Mouse (Mus musculus): ENCODE measurements at regions not wholly inside any gene's neighbourhood (a gene's known extent, or its start where the extent isn't known, plus 50 kb on each side); places are given as distances from the start of the nearest gene placed in this dataset.

- ATAC-seq (ENCODE audit: insufficient read depth) = no peak
- H3K4me3 ChIP-seq (ENCODE audit: insufficient read depth in 1 of 2, low read depth in 2 of 2, low read length in 2 of 2) = no peak overlapping the region
- 46% methylated on average over 3 of the region's 3 CpGs for WGBS (ENCODE audit: insufficient replicate concordance)
Measured at GRCm38 (mm10) chrX:167080821-167081220, 128.3 kb downstream of the Tmsb4x start.

GRCm38 (mm10) chrX:167069075-167069474, 140.0 kb downstream of the Tmsb4x start:
- no peak overlapping the region for H3K9ac ChIP-seq (replicated peaks)
- no peak overlapping the region for H3K4me2 ChIP-seq (ENCODE audit: low read depth)
- H3K36me3 ChIP-seq (replicated peaks; ENCODE audit: control insufficient read depth, insufficient read depth, low read depth) = no peaks in the 10 kb centered on the region
- H3K27me3 ChIP-seq (ENCODE audit: control insufficient read depth, insufficient read depth, low read length) = no peaks in the 10 kb centered on the region; the same call in 1 of the 2 replicates
- no peaks in the 10 kb centered on the region for H3K9me3 ChIP-seq (ENCODE audit: control insufficient read depth, low read length)
- H3K4me1 ChIP-seq (replicated peaks; ENCODE audit: control insufficient read depth in 2 of 2, insufficient read depth in 2 of 2, low read length in 1 of 2) = no peaks in the 10 kb centered on the region
- no peak for ATAC-seq (ENCODE audit: insufficient read depth)
- TF ChIP-seq EP300 (IDR thresholded peaks at IDR 0.05; ENCODE audit: low read depth) (no peak), CTCF (IDR thresholded peaks at IDR 0.05; ENCODE audit: low read depth) (no peak)
- no peak overlapping the region for H3K4me3 ChIP-seq (ENCODE audit: insufficient read depth in 1 of 2, low read depth in 2 of 2, low read length in 2 of 2)
- H3K27ac ChIP-seq = no peak overlapping the region
- DNase-seq (ENCODE audit: low read depth in 3 of 3, low spot score in 3 of 3) = no peak
- WGBS (ENCODE audit: insufficient replicate concordance) = 38% methylated on average over 2 of the region's 2 CpGs

More at GRCm38 (mm10) chrX:167080821-167081220, 128.3 kb downstream of the Tmsb4x start:
- no peaks in the 10 kb centered on the region; the same call in 1 of the 2 replicates for H3K27me3 ChIP-seq (ENCODE audit: control insufficient read depth, insufficient read depth, low read length)
- H3K9me3 ChIP-seq (ENCODE audit: control insufficient read depth, low read length) = no peaks in the 10 kb centered on the region
- H3K4me2 ChIP-seq (ENCODE audit: low read depth) = no peak overlapping the region
- H3K4me1 ChIP-seq (replicated peaks; ENCODE audit: control insufficient read depth in 2 of 2, insufficient read depth in 2 of 2, low read length in 1 of 2) = no peaks in the 10 kb centered on the region
- no peak overlapping the region for H3K9ac ChIP-seq (replicated peaks)
- no peak for TF ChIP-seq EP300 (IDR thresholded peaks at IDR 0.05; ENCODE audit: low read depth)
- no peak for TF ChIP-seq CTCF (IDR thresholded peaks at IDR 0.05; ENCODE audit: low read depth)
- DNase-seq (ENCODE audit: low read depth in 3 of 3, low spot score in 3 of 3) = no peak
- no peak overlapping the region for H3K27ac ChIP-seq
- H3K36me3 ChIP-seq (replicated peaks; ENCODE audit: control insufficient read depth, insufficient read depth, low read depth) = no peaks in the 10 kb centered on the region

- Histone ChIP-seq H3K4me3 (ENCODE audit: insufficient read depth in 1 of 2, low read depth in 2 of 2, low read length in 2 of 2) (no peak overlapping the region), H3K9me3 (ENCODE audit: control insufficient read depth, low read length) (no peaks in the 10 kb centered on the region), H3K4me1 (replicated peaks; ENCODE audit: control insufficient read depth in 2 of 2, insufficient read depth in 2 of 2, low read length in 1 of 2) (no peaks in the 10 kb centered on the region), H3K4me2 (ENCODE audit: low read depth) (no peak overlapping the region), H3K27me3 (ENCODE audit: control insufficient read depth, insufficient read depth, low read length) (no peaks in the 10 kb centered on the region; the same call in 1 of the 2 replicates), H3K27ac (no peak overlapping the region), H3K36me3 (replicated peaks; ENCODE audit: control insufficient read depth, insufficient read depth, low read depth) (no peaks in the 10 kb centered on the region), H3K9ac (replicated peaks) (no peak overlapping the region)
- 72% methylated on average over 3 of the region's 3 CpGs for WGBS (ENCODE audit: insufficient replicate concordance)
- DNase-seq (ENCODE audit: low read depth in 3 of 3, low spot score in 3 of 3) = no peak
- no peak for ATAC-seq (ENCODE audit: insufficient read depth)
- TF ChIP-seq CTCF (IDR thresholded peaks at IDR 0.05; ENCODE audit: low read depth) (no peak), EP300 (IDR thresholded peaks at IDR 0.05; ENCODE audit: low read depth) (no peak)
Measured at GRCm38 (mm10) chrX:167067918-167068317, 141.2 kb downstream of the Tmsb4x start.

- Histone ChIP-seq H3K4me2 (ENCODE audit: low read depth) (no peak overlapping the region), H3K4me3 (ENCODE audit: insufficient read depth in 1 of 2, low read depth in 2 of 2, low read length in 2 of 2) (no peak overlapping the region), H3K27ac (no peak overlapping the region), H3K36me3 (replicated peaks; ENCODE audit: control insufficient read depth, insufficient read depth, low read depth) (no peaks in the 10 kb centered on the region), H3K9me3 (ENCODE audit: control insufficient read depth, low read length) (no peaks in the 10 kb centered on the region), H3K9ac (replicated peaks) (no peak overlapping the region), H3K4me1 (replicated peaks; ENCODE audit: control insufficient read depth in 2 of 2, insufficient read depth in 2 of 2, low read length in 1 of 2) (no peaks in the 10 kb centered on the region), H3K27me3 (ENCODE audit: control insufficient read depth, insufficient read depth, low read length) (no peaks in the 10 kb centered on the region; the same call in 1 of the 2 replicates)
- no peak for DNase-seq (ENCODE audit: low read depth in 3 of 3, low spot score in 3 of 3)
- TF ChIP-seq CTCF (IDR thresholded peaks at IDR 0.05; ENCODE audit: low read depth) (no peak), EP300 (IDR thresholded peaks at IDR 0.05; ENCODE audit: low read depth) (no peak)
- no peak for ATAC-seq (ENCODE audit: insufficient read depth)
- 19% methylated on average over 4 of the region's 4 CpGs for WGBS (ENCODE audit: insufficient replicate concordance)
Measured at GRCm38 (mm10) chrX:167063881-167064280, 145.2 kb downstream of the Tmsb4x start.

- DNase-seq (ENCODE audit: low read depth in 3 of 3, low spot score in 3 of 3) = no peak
- no peak overlapping the region for H3K4me2 ChIP-seq (ENCODE audit: low read depth)
- TF ChIP-seq CTCF (IDR thresholded peaks at IDR 0.05; ENCODE audit: low read depth) = no peak
- TF ChIP-seq EP300 (IDR thresholded peaks at IDR 0.05; ENCODE audit: low read depth) = no peak
- no peaks in the 10 kb centered on the region for H3K27me3 ChIP-seq (ENCODE audit: control insufficient read depth, insufficient read depth, low read length)
- H3K27ac ChIP-seq = no peak overlapping the region
- H3K9me3 ChIP-seq (ENCODE audit: control insufficient read depth, low read length) = no peaks in the 10 kb centered on the region
- no peak overlapping the region for H3K9ac ChIP-seq (replicated peaks)
- H3K4me1 ChIP-seq (replicated peaks; ENCODE audit: control insufficient read depth in 2 of 2, insufficient read depth in 2 of 2, low read length in 1 of 2) = 0 out of 4 replicates have a peak, but pooled peaks cover 0 to 2% of the 10 kb centered on the region in 2 experiments
- 63% methylated on average over 10 of the region's 10 CpGs for WGBS (ENCODE audit: insufficient replicate concordance)
- no peak overlapping the region for H3K4me3 ChIP-seq (ENCODE audit: insufficient read depth in 1 of 2, low read depth in 2 of 2, low read length in 2 of 2)
- no peak for ATAC-seq (ENCODE audit: insufficient read depth)
- no peaks in the 10 kb centered on the region for H3K36me3 ChIP-seq (replicated peaks; ENCODE audit: control insufficient read depth, insufficient read depth, low read depth)
Measured at GRCm38 (mm10) chrX:167052456-167052855, 156.7 kb downstream of the Tmsb4x start.

Measured in liver, embryonic 14.5 days (tissue).